ENCODE assay signal across 8 mouse cellular contexts in genomic region chr2:25267241-25267640, GRCm38 (mm10). TPM values are rescaled to one million over a fixed set of nuclear protein-coding genes. Genes with fewer than 3 reads are reported as not detected.
A peak's percentile ranks its signal among the peaks of the same experiment; 100 is the strongest.
DNase-seq lines count a peak whose midpoint lies in the region; ATAC-seq and TF ChIP-seq lines count a peak whose summit lies in the region.
"Had no signal": no experiment of that assay in that cellular context is flagged by ENCODE, and none has a peak within 500 bp of the region (broad histone marks: within the 10 kb centered on the region; RNA-seq: fewer than 3 reads in every experiment).

No protein-coding gene starts in this region.

- DNase-seq in layer of hippocampus, adult 2 months (ENCODE audit: low spot score in 2 of 2) = peak; percentile 34 to 38
- DNase-seq in layer of hippocampus, postnatal 36 days = no peak
- DNase-seq in cerebellum, adult 2 months = peak; percentile 51 to 59
- DNase-seq in spleen, postnatal 36 days (ENCODE audit: low spot score in 2 of 2) = no peak
- no peak for DNase-seq in lung, adult 18-20 months
- DNase-seq: gastrocnemius, postnatal 10 days had no signal

- no peak for ATAC-seq in forebrain, embryonic 15.5 days (replicated peaks)
- no peak for ATAC-seq in neural tube, embryonic 14.5 days (ENCODE audit: low read depth)

- H3K9ac ChIP-seq in forebrain, embryonic 15.5 days (replicated peaks) = peak overlapping the region; percentile 10; the same call in 1 of the 2 replicates
- no peak overlapping the region for H3K9ac ChIP-seq in neural tube, embryonic 14.5 days (replicated peaks; ENCODE audit: low read depth, low read length)

- TF ChIP-seq CTCF in layer of hippocampus, adult 2 months (conservative IDR thresholded peaks at IDR 0.05) = no peak
- TF ChIP-seq CTCF in cerebellum, adult 2 months (IDR thresholded peaks at IDR 0.05; ENCODE audit: borderline replicate concordance, insufficient read depth, low read depth, low read length) = no peak

- no peak overlapping the region for H3K4me3 ChIP-seq in layer of hippocampus, adult 2 months
- H3K4me3 ChIP-seq in cerebellum, adult 2 months (replicated peaks; ENCODE audit: insufficient read depth, low read depth, low read length) = peak overlapping the region; percentile 63
- H3K4me3 ChIP-seq in forebrain, embryonic 15.5 days = no peak overlapping the region
- no peak overlapping the region for H3K4me3 ChIP-seq in neural tube, embryonic 14.5 days (ENCODE audit: low read depth, low read length)

- H3K27ac ChIP-seq in layer of hippocampus, adult 2 months = peak overlapping the region; percentile 88
- H3K27ac ChIP-seq in cerebellum, adult 2 months (ENCODE audit: insufficient read depth, low read length) = peak overlapping the region; percentile 96
- 0 out of 2 replicates have a peak overlapping the region, but pooled peaks have one; percentile 9 for H3K27ac ChIP-seq in forebrain, embryonic 15.5 days (replicated peaks)
- H3K27ac ChIP-seq in neural tube, embryonic 14.5 days (ENCODE audit: low read depth, low read length) = peak overlapping the region; percentile 61; the same call in 1 of the 2 replicates

- H3K4me2 ChIP-seq in forebrain, embryonic 15.5 days (replicated peaks) = peak overlapping the region; percentile 98; the same call in 1 of the 2 replicates
- H3K4me2 ChIP-seq in neural tube, embryonic 14.5 days (ENCODE audit: low read depth, low read length) = peak overlapping the region; percentile 11; the same call in 1 of the 2 replicates

- H3K36me3 ChIP-seq in forebrain, embryonic 15.5 days = peaks cover 21% of the 10 kb centered on the region
- peaks cover 16% of the 10 kb centered on the region for H3K36me3 ChIP-seq in neural tube, embryonic 14.5 days (ENCODE audit: control insufficient read depth, insufficient read depth, low read length)

- peaks cover 38% of the 10 kb centered on the region for H3K4me1 ChIP-seq in cerebellum, adult 2 months (ENCODE audit: control insufficient read depth, insufficient read depth, low read length)
- H3K4me1 ChIP-seq in forebrain, embryonic 15.5 days = peaks cover 67% of the 10 kb centered on the region
- peaks cover 60% of the 10 kb centered on the region for H3K4me1 ChIP-seq in neural tube, embryonic 14.5 days (ENCODE audit: control insufficient read depth, insufficient read depth, low read length)

- no peaks in the 10 kb centered on the region for H3K27me3 ChIP-seq in cerebellum, adult 2 months (ENCODE audit: control insufficient read depth, insufficient read depth, low read length)
- H3K27me3 ChIP-seq in forebrain, embryonic 15.5 days = peaks cover 15% of the 10 kb centered on the region; the same call in 1 of the 2 replicates
- no peaks in the 10 kb centered on the region for H3K27me3 ChIP-seq in neural tube, embryonic 14.5 days (ENCODE audit: control insufficient read depth, insufficient read depth, low read length)

- no peak for TF ChIP-seq POLR2A in cerebellum, adult 2 months (IDR thresholded peaks at IDR 0.05; ENCODE audit: borderline replicate concordance, insufficient read depth, low read length)

- H3K9me3 ChIP-seq in forebrain, embryonic 15.5 days = no peaks in the 10 kb centered on the region
- no peaks in the 10 kb centered on the region for H3K9me3 ChIP-seq in neural tube, embryonic 14.5 days (ENCODE audit: control insufficient read depth, low read length)

RNA-seq across cellular contexts. Expression of gene Tprn, which starts 4.8 kb away (rescaled TPM):
- total RNA-seq in layer of hippocampus, adult 2 months (2021) = 10 to 100 TPM; 21.5 to 23.8 TPM
- 10 to 100 TPM; 19.4 to 23.1 TPM for total RNA-seq in layer of hippocampus, postnatal 36 days (2021)
- polyA plus RNA-seq in cerebellum, adult 2 months (2012; rRNA removed) = 91.0 and 96.9 TPM in 2 replicates
- 15.6 and 16.5 TPM in 2 replicates for polyA plus RNA-seq in forebrain, embryonic 15.5 days (2015; fragmentation: Nextera tagmentation; extraction: Ambion mirVana)
- 11.5 and 12.3 TPM in 2 replicates for polyA plus RNA-seq in neural tube, embryonic 14.5 days (2014; fragmentation: Nextera tagmentation; extraction: Ambion mirVana)

RNA-seq across cellular contexts. Expression of gene Ssna1, which starts 5.0 kb away (rescaled TPM):
- 10 to 100 TPM; 64.5 to 69.3 TPM for total RNA-seq in layer of hippocampus, adult 2 months (2021)
- 10 to 100 TPM; 65.0 to 69.4 TPM for total RNA-seq in layer of hippocampus, postnatal 36 days (2021)
- 74.5 and 75.9 TPM in 2 replicates for polyA plus RNA-seq in cerebellum, adult 2 months (2012; rRNA removed)
- polyA plus RNA-seq in forebrain, embryonic 15.5 days (2015; fragmentation: Nextera tagmentation; extraction: Ambion mirVana) = 209 and 225 TPM in 2 replicates
- polyA plus RNA-seq in neural tube, embryonic 14.5 days (2014; fragmentation: Nextera tagmentation; extraction: Ambion mirVana) = 177 and 182 TPM in 2 replicates

RNA-seq across cellular contexts. Expression of gene Anapc2, which starts 5.0 kb away (rescaled TPM):
- total RNA-seq in layer of hippocampus, adult 2 months (2021) = 10 to 100 TPM; 84.6 to 84.7 TPM
- 10 to 100 TPM; 83.0 to 83.3 TPM for total RNA-seq in layer of hippocampus, postnatal 36 days (2021)
- 103 TPM in 2 replicates for polyA plus RNA-seq in cerebellum, adult 2 months (2012; rRNA removed)
- 148 and 150 TPM in 2 replicates for polyA plus RNA-seq in forebrain, embryonic 15.5 days (2015; fragmentation: Nextera tagmentation; extraction: Ambion mirVana)
- 110 and 116 TPM in 2 replicates for polyA plus RNA-seq in neural tube, embryonic 14.5 days (2014; fragmentation: Nextera tagmentation; extraction: Ambion mirVana)

RNA-seq across cellular contexts. Expression of gene Tmem203, which starts 12.0 kb away (rescaled TPM):
- 10 to 100 TPM; 35.1 to 35.8 TPM for total RNA-seq in layer of hippocampus, adult 2 months (2021)
- 10 to 100 TPM; 35.5 to 40.4 TPM for total RNA-seq in layer of hippocampus, postnatal 36 days (2021)
- polyA plus RNA-seq in cerebellum, adult 2 months (2012; rRNA removed) = 31.9 and 33.4 TPM in 2 replicates
- 16.4 and 19.7 TPM in 2 replicates for polyA plus RNA-seq in forebrain, embryonic 15.5 days (2015; fragmentation: Nextera tagmentation; extraction: Ambion mirVana)
- 11.0 and 11.2 TPM in 2 replicates for polyA plus RNA-seq in neural tube, embryonic 14.5 days (2014; fragmentation: Nextera tagmentation; extraction: Ambion mirVana)

RNA-seq across cellular contexts. Expression of gene AL732309.1, which starts 20.6 kb away (rescaled TPM):
- total RNA-seq in layer of hippocampus, adult 2 months (2021) = 1 to 10 TPM; 2.2 to 2.4 TPM
- total RNA-seq in layer of hippocampus, postnatal 36 days (2021) = 1 to 10 TPM; 2.2 to 4.4 TPM
- polyA plus RNA-seq in cerebellum, adult 2 months (2012; rRNA removed) = 12.5 and 14.1 TPM in 2 replicates
- 6.5 and 6.8 TPM in 2 replicates for polyA plus RNA-seq in forebrain, embryonic 15.5 days (2015; fragmentation: Nextera tagmentation; extraction: Ambion mirVana)
- 5.0 and 7.1 TPM in 2 replicates for polyA plus RNA-seq in neural tube, embryonic 14.5 days (2014; fragmentation: Nextera tagmentation; extraction: Ambion mirVana)

Comparison
In these comparisons a context has a peak if more than half of its experiments do, and no peak if none do; other contexts are left out.
1. DNase-seq: peak in layer of hippocampus, adult 2 months (2 of 2) and cerebellum, adult 2 months (2 of 2); none in layer of hippocampus, postnatal 36 days (0 of 2), spleen, postnatal 36 days (0 of 2) and lung, adult 18-20 months (0 of 2).
2. H3K27ac ChIP-seq: peak in every context shown above with its lines; median percentile 96 in cerebellum, adult 2 months; 88 in layer of hippocampus, adult 2 months; 61 in neural tube, embryonic 14.5 days; 9 in forebrain, embryonic 15.5 days.